In the genomic region with DNA sequence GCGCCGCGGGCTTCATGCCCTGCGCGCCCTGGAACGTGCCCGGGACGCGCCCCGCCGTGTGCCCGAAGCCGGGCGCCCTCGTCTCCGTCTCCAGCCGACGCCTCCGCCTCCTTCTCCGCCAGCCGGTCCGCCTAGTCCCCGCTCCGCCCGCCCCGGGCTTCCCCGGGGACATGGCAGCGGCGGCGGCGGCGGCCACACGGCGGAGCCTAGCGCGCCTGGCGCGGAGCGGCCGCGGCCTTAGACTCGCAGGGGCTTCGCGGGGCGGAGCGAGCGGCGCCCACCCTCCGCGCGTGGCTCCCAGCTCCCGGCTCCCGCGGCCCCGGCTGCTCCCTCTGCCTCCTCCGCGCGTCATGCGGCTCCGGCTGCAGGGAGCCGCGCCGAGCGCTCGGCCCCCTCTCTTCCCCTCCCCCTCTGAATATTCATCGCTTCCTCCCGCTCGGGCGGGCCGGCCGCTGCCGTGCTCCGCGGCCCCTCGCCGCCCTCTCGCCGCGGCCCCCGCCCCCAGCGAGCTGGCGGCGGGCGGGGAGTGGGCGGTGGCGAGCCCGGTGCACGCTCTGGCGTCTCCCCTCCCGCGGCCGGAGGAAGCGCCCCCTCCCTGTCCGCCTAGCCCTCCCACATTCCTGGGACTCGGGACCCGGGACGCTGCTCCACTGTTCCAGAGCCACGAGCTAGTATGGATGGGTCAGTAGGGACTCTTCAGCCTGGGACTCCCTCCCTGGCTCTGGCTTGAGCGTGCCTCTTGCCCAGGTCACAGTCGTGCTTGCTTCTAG, we compare ENCODE assay signal across 8 mouse cellular contexts. TPM values are rescaled to one million over a fixed set of nuclear protein-coding genes. Genes with fewer than 3 reads are reported as not detected.
DNase-seq lines count a peak whose midpoint lies in the region; ATAC-seq and TF ChIP-seq lines count a peak whose summit lies in the region.

TSS of gene Ptprj (minus strand) at position 412 of the 770 bp plus-strand sequence.

- peaks cover 3% of the 10 kb centered on the region; the same call in 1 of the 2 replicates for H3K27me3 ChIP-seq in embryonic facial prominence, embryonic 12.5 days
- H3K27me3 ChIP-seq in heart, adult 2 months (ENCODE audit: control insufficient read depth, insufficient read depth, low read length): no peaks in the 10 kb centered on the region
- peaks cover 42% of the 10 kb centered on the region for H3K27me3 ChIP-seq in limb, embryonic 13.5 days
- H3K27me3 ChIP-seq in midbrain, embryonic 13.5 days: peaks cover 15% of the 10 kb centered on the region

- H3K9ac ChIP-seq in embryonic facial prominence, embryonic 12.5 days: peak within 1 kb of the TSS; percentile 85
- H3K9ac ChIP-seq in heart, adult 2 months (ENCODE audit: low read depth, low read length): peak within 1 kb of the TSS; percentile 93
- peak within 1 kb of the TSS; percentile 76 for H3K9ac ChIP-seq in limb, embryonic 13.5 days
- H3K9ac ChIP-seq in midbrain, embryonic 13.5 days (replicated peaks): peak within 1 kb of the TSS; percentile 93

- peak within 1 kb of the TSS; percentile 87 for H3K27ac ChIP-seq in embryonic facial prominence, embryonic 12.5 days
- peak within 1 kb of the TSS; percentile 76 for H3K27ac ChIP-seq in heart, adult 2 months
- H3K27ac ChIP-seq in limb, embryonic 13.5 days: peak within 1 kb of the TSS; percentile 55; the same call in 1 of the 2 replicates
- peak within 1 kb of the TSS; percentile 90 for H3K27ac ChIP-seq in midbrain, embryonic 13.5 days

- H3K36me3 ChIP-seq in embryonic facial prominence, embryonic 12.5 days: no peaks in the 10 kb centered on the region
- H3K36me3 ChIP-seq in heart, adult 2 months (ENCODE audit: control insufficient read depth, insufficient read depth, low read length): no peaks in the 10 kb centered on the region
- H3K36me3 ChIP-seq in limb, embryonic 13.5 days: no peaks in the 10 kb centered on the region
- H3K36me3 ChIP-seq in midbrain, embryonic 13.5 days: no peaks in the 10 kb centered on the region

- peak; percentile 15; the same call in 1 of the 2 replicates for TF ChIP-seq POLR2A in heart, adult 2 months (IDR thresholded peaks at IDR 0.05; ENCODE audit: insufficient read depth, low read depth, low read length)

- ATAC-seq in embryonic facial prominence, embryonic 12.5 days (ENCODE audit: insufficient number of reproducible peaks, insufficient read depth, low FRiP score, low TSS enrichment): peak; percentile 85
- peak; percentile 83 for ATAC-seq in limb, embryonic 13.5 days (ENCODE audit: low FRiP score, low read depth)
- ATAC-seq in midbrain, embryonic 13.5 days: peak; percentile 87

- H3K79me2 ChIP-seq in heart, adult 2 months (replicated peaks; ENCODE audit: control insufficient read depth, insufficient read depth, low read length): no peaks in the 10 kb centered on the region

- H3K4me3 ChIP-seq in embryonic facial prominence, embryonic 12.5 days: peak within 1 kb of the TSS; percentile 80
- H3K4me3 ChIP-seq in heart, adult 2 months: peak within 1 kb of the TSS; percentile 91
- H3K4me3 ChIP-seq in limb, embryonic 13.5 days: peak within 1 kb of the TSS; percentile 76
- peak within 1 kb of the TSS; percentile 90 for H3K4me3 ChIP-seq in midbrain, embryonic 13.5 days (replicated peaks)

- intact Hi-C loops in heart, adult 2 months (cut with DNase I): loop anchor here (2.0 kb wide), 2 partner anchors 98 to 106 kb away; no protein-coding TSS in a partner anchor

- no peak for TF ChIP-seq EP300 in heart, adult 2 months (IDR thresholded peaks at IDR 0.05; ENCODE audit: insufficient read depth, low read depth, low read length)

- peaks cover 5% of the 10 kb centered on the region; the same call in 1 of the 2 replicates for H3K4me1 ChIP-seq in embryonic facial prominence, embryonic 12.5 days
- peaks cover 2% of the 10 kb centered on the region; the same call in 1 of the 2 replicates for H3K4me1 ChIP-seq in heart, adult 2 months (ENCODE audit: control insufficient read depth, insufficient read depth, low read length)
- H3K4me1 ChIP-seq in limb, embryonic 13.5 days: peaks cover 20% of the 10 kb centered on the region
- H3K4me1 ChIP-seq in midbrain, embryonic 13.5 days (replicated peaks): peaks cover 18% of the 10 kb centered on the region

- no peaks in the 10 kb centered on the region for H3K9me3 ChIP-seq in embryonic facial prominence, embryonic 12.5 days
- no peaks in the 10 kb centered on the region for H3K9me3 ChIP-seq in limb, embryonic 13.5 days
- no peaks in the 10 kb centered on the region for H3K9me3 ChIP-seq in midbrain, embryonic 13.5 days

- DNase-seq in left cerebral cortex, adult 18-20 months (ENCODE audit: low spot score in 2 of 2): peak; percentile 50 to 68
- DNase-seq in left cerebral cortex, adult 11 months (ENCODE audit: low spot score): no peak
- peak; percentile 84 to 86 for DNase-seq in heart, adult 2 months
- DNase-seq in kidney, adult 18-20 months: peak; percentile 86
- peak; percentile 69 for DNase-seq in spleen, adult 12 weeks (ENCODE audit: low spot score)

- under 1% methylated on average over 92 of the region's 100 CpGs for WGBS in embryonic facial prominence, embryonic 12.5 days
- WGBS in heart, adult 2 months: under 1% methylated on average over 77 of the region's 100 CpGs
- under 1% methylated on average over 60 of the region's 100 CpGs for WGBS in limb, embryonic 13.5 days
- WGBS in midbrain, embryonic 13.5 days: under 1% methylated on average over 51 of the region's 100 CpGs

- TF ChIP-seq CTCF in heart, adult 2 months (IDR thresholded peaks at IDR 0.05): no peak

- H3K4me2 ChIP-seq in embryonic facial prominence, embryonic 12.5 days (replicated peaks): peak within 1 kb of the TSS; percentile 96
- peak within 1 kb of the TSS; percentile 99 for H3K4me2 ChIP-seq in limb, embryonic 13.5 days (replicated peaks)
- peak within 1 kb of the TSS; percentile 92 for H3K4me2 ChIP-seq in midbrain, embryonic 13.5 days (replicated peaks)

RNA-seq across cellular contexts. Expression of gene Ptprj, which starts in this region (rescaled TPM):
- total RNA-seq in left cerebral cortex, adult 18-20 months (2021): 100 to 1,000 TPM in 1 of 2 experiments, 10 to 100 TPM in 1; 99.3 to 104 TPM
- polyA plus RNA-seq in embryonic facial prominence, embryonic 12.5 days (2016; fragmentation: Nextera tagmentation; extraction: Ambion mirVana): 2.6 and 3.7 TPM in 2 replicates
- 10 to 100 TPM in 1 of 2 experiments, 1 to 10 TPM in 1; 7.4 to 10.5 TPM for total RNA-seq in heart, adult 2 months (2021)
- polyA plus RNA-seq in heart, adult 2 months (2012; rRNA removed): 3.7 and 4.8 TPM in 2 replicates
- polyA plus RNA-seq in limb, embryonic 13.5 days (2015; fragmentation: Nextera tagmentation; extraction: Ambion mirVana): 1.3 and 1.6 TPM in 2 replicates
- 3.0 and 3.1 TPM in 2 replicates for polyA plus RNA-seq in midbrain, embryonic 13.5 days (2015; fragmentation: Nextera tagmentation; extraction: Ambion mirVana)

Comparison
In these comparisons a context has a peak if more than half of its experiments do, and no peak if none do; other contexts are left out.
1. RNA of gene Ptprj (total RNA-seq): 99.3 to 104 TPM in left cerebral cortex, adult 18-20 months; 7.4 to 10.5 TPM in heart, adult 2 months; every median in the first group is over 4 times any median in the second.
2. Peak in every context shown above with its lines, with median percentiles within 50 percentile points of each other: ATAC-seq, H3K27ac ChIP-seq, H3K4me2 ChIP-seq, H3K4me3 ChIP-seq and H3K9ac ChIP-seq.